Mouse (Mus musculus) lung, postnatal 10 days (tissue): ENCODE results near the gene Xxylt1.
A peak's percentile ranks its signal among the peaks of the same experiment; 100 is the strongest.

Experiments
- DNase-seq: peaks from one replicate; pipeline ENCODE4 v3.0.0; 2021

Gene Xxylt1

GRCm38 (mm10) chr16:30943919-30944318 lies 137.3 kb downstream of the Xxylt1 start:
- DNase-seq = no peak

GRCm38 (mm10) chr16:30940699-30941098 lies 140.5 kb downstream of the Xxylt1 start:
- DNase-seq = no peak

GRCm38 (mm10) chr16:30939903-30940302 lies 141.3 kb downstream of the Xxylt1 start:
- peak; percentile 70 for DNase-seq

- DNase-seq = no peak
Measured at GRCm38 (mm10) chr16:30939210-30939609, 142.0 kb downstream of the Xxylt1 start.

- DNase-seq = no peak
Measured at GRCm38 (mm10) chr16:30938664-30939063, 142.6 kb downstream of the Xxylt1 start.

- no peak for DNase-seq
Measured at GRCm38 (mm10) chr16:30937665-30938064, 143.6 kb downstream of the Xxylt1 start.

- DNase-seq = no peak
Measured at GRCm38 (mm10) chr16:30936471-30936870, 144.8 kb downstream of the Xxylt1 start.

GRCm38 (mm10) chr16:30936012-30936461 lies 145.2 kb downstream of the Xxylt1 start:
- no peak for DNase-seq

- no peak for DNase-seq
Measured at GRCm38 (mm10) chr16:30934967-30935690, 146.1 kb downstream of the Xxylt1 start.

GRCm38 (mm10) chr16:30934205-30934780 lies 146.9 kb downstream of the Xxylt1 start:
- no peak for DNase-seq

GRCm38 (mm10) chr16:30933366-30933765 lies 147.9 kb downstream of the Xxylt1 start:
- DNase-seq = no peak

GRCm38 (mm10) chr16:30932791-30933190 lies 148.4 kb downstream of the Xxylt1 start:
- DNase-seq = no peak

- DNase-seq = no peak
Measured at GRCm38 (mm10) chr16:30932196-30932595, 149.0 kb downstream of the Xxylt1 start.

- no peak for DNase-seq
Measured at GRCm38 (mm10) chr16:30929165-30929564, 152.1 kb downstream of the Xxylt1 start.

GRCm38 (mm10) chr16:30928076-30928750 lies 153.0 kb downstream of the Xxylt1 start:
- DNase-seq = no peak

- DNase-seq = peak; percentile 61
Measured at GRCm38 (mm10) chr16:30925496-30925895, 155.7 kb downstream of the Xxylt1 start.

- DNase-seq = no peak
Measured at GRCm38 (mm10) chr16:30923899-30924298, 157.3 kb downstream of the Xxylt1 start.

GRCm38 (mm10) chr16:30922548-30922947 lies 158.7 kb downstream of the Xxylt1 start:
- no peak for DNase-seq

GRCm38 (mm10) chr16:30918866-30919265 lies 162.4 kb downstream of the Xxylt1 start:
- no peak for DNase-seq

GRCm38 (mm10) chr16:30916931-30917330 lies 164.3 kb downstream of the Xxylt1 start:
- no peak for DNase-seq

- no peak for DNase-seq
Measured at GRCm38 (mm10) chr16:30915611-30916220, 165.5 kb downstream of the Xxylt1 start.
